Mouse (Mus musculus) cerebral cortex, adult 2 months (tissue): ENCODE measurements around the gene Endou.

Experiments
- WGBS: fragments of 180-500 bp; shearing (Covaris S2); methylation state at CpG from one replicate; pipeline ENCODE4 v1.1.7; 2018; 5-methylcytosine and 5-hydroxymethylcytosine counted together

Gene Endou

DNA sequence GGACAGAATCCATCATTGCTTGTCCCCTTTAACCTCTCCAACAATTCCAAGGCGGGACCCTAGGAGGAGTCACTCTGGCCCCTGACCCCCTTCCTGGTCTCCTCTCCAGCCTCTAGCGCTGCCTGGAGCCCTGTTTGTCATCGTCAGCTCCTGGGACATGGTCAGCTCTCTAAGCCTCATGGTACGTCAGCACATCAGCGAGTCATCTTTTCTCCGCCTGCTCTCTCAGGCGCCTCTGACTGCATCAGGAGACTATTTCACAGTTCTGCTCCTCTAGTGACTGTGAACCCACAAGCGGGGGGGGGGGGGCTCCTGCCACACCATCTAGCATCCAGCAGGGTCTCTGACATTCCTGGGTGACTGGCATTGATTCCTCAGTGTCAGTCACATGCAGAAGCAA, 24.2 kb upstream of the Endou start:
- WGBS = 54% methylated on average over 8 of the region's 8 CpGs

DNA sequence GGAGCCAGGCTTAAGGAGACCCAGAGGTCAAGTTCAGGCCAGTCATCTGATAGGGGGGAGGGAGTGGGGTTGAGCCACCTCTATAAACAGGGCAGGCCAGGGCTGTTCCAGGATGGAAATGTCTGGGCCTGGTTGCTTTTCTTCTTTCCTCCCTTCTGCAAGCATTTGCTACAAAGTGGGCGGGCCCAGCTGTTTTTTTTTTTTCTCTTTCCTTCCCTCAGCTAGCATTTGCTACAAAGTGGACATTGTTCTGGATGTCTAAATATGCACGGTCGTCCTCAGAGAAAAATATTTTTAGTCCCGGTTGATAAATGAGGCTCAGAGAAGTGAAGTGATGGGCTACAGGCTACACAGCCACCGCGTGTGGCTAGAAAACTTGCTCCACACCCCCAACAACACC, 23.3 kb upstream of the Endou start:
- WGBS = 31% methylated on average over 6 of the region's 6 CpGs

DNA sequence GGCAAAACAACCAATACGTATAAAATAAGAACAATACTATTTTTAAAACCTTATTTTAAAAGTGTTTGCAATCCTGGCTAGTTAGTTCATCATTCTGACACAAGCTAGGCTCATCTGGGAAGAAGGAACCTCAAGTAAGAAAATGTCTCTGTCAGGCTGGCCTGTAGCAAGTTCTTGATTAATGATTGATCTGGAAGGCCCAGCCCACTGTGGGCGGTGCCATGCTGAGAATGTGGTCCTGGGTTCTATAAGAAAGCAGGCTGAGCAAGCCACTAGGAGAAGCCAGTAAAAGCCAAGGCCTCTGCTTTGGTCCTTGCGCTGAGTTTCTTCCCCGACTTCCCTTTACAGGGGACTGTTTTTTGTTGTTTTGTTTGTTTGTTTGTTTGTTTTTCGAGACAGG, 21.4 kb upstream of the Endou start:
- 84% methylated on average over 5 of the region's 5 CpGs for whole genome bisulfite sequencing

DNA sequence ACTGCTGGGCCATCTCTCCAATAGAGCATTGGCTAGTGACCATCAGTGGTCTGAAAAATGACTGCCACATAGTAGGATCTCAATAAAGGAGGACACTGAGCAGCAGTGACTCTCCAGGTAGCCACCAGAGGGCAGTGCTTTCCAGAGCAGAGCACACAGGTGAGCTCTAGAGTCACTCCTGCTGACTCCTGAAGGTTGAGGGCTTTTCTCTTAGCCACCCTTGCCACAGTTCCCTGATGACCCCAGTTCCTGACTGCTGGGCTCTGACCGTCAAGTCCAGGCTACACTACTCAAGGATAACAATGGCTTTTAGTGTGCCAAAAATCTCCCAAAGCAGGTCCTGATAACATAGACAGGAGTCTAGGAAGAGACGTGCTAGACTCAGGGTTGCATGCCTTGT, 20.5 kb upstream of the Endou start:
- 83% methylated on average over 2 of the region's 2 CpGs for WGBS

DNA sequence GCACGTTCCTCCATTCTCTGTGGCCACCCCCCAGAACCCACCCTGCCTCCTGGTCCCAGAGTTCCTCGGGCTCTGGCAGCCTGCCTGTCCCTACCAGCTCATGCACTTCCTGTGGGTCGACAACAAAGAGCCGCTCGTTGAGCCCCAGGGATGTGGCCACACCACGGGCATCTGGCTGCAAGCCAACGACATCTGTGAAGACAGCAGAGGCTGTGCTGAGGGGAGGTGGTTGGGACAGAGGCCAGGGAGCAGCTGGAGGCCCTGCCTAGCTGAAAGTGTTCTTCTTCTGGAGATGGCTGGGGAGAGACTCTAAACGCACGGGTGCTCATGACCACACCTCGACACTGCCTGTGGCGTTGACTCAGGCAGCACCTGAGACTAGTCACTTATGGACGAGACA, 19.6 kb upstream of the Endou start:
- 27% methylated on average over 12 of the region's 12 CpGs for WGBS

DNA sequence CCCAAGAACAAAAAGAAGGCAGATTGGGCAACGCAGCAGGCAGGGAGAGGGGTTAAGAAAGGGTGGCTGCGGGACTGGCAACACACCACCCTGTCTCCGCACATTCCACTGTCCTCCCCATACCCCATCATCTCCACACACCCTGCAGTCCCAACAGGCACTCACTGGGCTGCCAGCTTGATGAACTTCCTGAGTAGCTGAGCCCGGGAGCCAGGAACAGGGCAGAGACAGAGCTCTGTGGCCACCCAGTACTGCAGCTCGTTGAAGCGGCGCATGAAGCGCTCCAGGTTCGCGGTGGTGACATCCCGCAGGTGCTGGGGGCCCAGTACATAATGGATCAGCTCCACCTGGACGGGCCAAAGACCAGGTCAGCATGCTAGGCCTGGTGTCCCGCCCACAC, 18.7 kb upstream of the Endou start:
- WGBS = 87% methylated on average over 13 of the region's 13 CpGs

DNA sequence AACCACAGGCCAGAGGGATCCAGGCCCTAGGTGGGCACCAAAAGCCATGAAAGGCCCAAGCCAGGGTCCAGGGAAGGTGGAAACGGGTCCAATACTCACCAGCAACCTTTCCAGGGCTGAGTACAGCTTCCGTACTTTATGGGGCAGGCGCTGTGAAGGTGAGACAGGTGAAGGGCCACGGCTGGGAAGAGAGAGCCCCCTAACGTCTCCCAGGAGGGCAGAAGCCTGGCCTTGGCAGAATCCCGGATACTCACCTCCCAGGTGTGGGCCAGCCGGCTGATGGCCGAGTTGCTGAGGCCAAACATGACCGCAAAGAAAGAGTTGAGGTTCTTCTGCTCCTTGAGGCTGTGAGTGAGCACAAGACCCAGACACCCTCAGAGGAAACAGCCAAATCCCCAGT, 18.3 kb upstream of the Endou start:
- 95% methylated on average over 9 of the region's 9 CpGs for WGBS

DNA sequence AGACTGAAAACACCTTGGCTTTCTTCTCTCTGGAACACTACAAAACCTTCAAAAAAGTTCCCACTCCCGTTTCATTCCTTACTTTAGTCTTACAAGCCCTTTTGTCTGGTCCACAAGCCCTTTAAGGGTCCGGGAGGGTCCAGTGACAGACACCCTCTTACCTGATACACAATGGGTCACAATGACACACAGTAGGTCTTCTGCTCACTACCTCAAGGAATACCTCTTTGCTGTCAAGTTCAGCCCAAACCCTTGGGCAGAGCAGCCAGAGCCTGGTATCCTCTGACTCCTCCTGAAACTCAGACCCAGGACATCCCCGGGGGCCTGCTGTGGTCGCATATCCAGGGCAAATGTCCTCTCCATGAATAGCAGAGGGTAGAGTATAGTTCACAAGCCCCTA, 17.8 kb upstream of the Endou start:
- WGBS = 97% methylated on average over 4 of the region's 4 CpGs

DNA sequence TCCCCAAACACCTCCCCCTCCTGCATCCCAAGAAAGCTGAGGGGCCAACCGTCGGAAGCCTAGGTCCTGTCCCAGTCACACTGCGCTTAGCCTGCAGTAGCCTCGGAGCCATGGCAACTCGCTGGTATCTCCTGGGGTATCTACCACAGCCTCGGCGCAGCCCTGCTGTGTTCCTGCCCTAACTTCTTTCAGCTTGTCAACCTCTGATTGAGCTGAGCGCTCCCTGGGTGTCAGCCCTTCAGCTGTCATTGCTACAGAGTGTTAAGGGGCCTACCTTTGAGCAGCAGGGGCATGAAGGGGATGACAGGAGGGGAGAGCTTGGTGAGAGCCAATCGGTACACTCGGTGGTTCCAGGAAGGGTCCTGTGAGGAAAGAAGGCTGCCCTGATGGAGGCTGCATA, 17.2 kb upstream of the Endou start:
- WGBS = 86% methylated on average over 10 of the region's 10 CpGs

DNA sequence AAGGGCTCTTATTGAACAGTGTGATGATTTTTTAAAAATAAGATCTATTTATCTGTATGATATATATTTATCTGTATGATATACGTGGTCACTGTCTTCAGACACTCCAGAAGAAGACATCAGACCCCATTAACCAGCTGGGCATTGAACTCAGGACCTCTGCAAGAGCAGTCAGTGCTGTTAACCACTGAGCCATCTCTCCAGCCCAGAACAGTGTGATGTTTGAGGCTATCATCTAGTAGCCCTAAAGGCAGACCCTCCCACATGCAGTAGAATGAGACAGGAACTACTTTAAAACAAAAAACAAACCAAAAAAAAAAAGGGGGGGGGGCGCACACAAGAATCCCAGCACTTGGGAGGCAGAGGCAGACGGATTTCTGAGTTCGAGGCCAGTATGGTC, 16.3 kb upstream of the Endou start:
- whole genome bisulfite sequencing = 92% methylated on average over 4 of the region's 4 CpGs

DNA sequence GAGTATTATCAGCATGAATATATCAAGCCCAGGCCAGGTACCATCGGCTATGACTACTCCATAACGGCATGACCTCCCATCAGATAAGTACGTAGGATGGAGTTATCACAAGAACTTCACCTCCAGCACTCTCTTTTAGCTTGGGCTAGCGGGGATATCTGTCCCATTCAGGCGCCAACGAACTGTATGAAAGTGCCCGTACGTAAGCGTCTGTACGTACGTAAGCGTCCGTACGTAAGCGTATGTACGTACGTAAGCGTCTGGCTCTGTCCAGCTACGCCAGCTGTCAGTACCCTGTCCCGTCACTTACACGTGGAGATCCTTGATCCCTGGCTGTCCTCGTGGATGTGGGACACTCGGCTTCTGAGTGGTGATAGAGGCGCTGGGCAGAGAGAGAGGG, 15.6 kb upstream of the Endou start:
- 96% methylated on average over 24 of the region's 24 CpGs for WGBS

DNA sequence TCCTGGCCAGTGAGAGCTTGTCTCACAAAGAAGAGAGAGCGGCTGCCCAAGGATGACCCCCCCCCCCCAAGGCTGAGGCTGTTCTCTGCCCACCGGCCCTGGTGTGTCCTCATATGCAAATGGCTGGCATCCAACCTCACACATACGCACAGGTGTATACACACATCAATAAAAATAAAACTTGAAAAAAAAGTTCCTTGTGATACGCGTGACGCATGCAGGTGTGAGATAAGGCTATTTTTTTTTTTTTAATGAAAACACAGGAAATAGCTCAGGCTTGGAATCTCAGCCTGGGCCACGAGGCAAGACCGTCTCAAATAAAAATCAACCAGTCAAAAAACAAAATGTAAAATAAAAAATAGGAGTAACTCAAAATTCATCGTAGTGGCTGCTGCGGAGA, 15.1 kb upstream of the Endou start:
- WGBS = 79% methylated on average over 10 of the region's 10 CpGs

DNA sequence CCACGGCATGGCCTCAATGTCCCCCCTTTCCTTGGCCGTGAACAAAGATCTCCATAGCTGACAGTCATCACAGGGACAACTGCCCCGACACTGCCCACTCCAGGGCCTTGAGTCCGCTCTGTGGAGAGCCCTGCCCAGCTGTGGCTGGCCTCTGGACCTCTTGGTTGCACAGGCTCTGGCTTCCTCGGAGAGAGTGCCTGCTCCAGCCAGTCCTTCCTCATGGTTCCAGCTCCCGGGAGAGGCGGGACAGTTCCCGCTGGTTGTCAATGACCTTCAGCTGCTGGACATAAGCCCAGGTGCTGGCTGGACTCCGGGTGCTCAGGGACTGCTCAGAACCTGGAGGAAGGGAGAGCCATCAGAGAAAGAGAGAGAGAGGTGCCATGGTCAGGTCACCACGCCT, 14.2 kb upstream of the Endou start:
- 60% methylated on average over 10 of the region's 10 CpGs for WGBS

DNA sequence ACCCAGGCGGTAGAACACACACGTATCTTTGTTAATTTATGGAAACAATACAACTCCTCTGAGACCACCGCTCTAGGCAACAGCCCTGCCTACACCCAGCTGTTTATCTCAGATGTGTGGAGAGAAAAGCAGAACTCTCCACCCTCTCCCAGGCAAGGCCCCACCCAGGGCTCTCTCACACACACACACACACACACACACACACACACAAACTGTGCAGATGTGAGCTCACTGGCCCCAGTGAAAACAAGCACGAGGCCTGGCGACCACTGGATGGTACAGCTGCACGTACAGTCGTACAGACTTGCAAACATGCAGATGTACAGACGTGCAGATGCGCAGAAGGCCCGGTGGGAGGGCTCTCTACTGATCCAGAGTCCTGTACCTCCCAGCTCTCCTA, 13.8 kb upstream of the Endou start:
- WGBS = 70% methylated on average over 10 of the region's 10 CpGs

DNA sequence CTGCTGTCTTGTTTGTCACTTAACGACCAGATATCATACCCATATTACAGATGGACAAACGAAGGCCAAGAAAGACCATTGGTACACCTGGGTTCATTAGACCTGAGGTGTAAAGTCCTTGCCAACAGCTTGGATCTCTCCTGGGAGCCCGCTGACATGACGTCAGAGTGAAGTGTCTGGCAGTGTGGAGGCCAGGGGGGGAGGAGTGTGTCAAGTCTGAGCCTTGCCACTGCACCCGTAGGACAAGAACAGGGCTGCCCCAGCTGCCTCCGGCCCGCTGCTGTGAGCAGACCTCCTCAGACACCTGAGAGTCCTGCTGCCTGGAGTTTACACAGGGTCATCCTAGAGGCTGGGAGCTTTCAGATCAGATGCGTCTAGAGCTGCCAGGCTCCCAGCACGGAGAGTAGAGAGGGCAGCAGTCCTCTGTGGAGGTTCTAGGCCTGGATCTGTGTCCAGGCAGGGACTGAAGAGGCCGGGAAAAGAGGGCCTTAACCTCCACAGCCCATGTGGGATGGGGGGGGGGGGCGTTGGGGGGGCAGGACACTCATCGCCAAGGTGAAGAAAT, 12.9 kb upstream of the Endou start:
- 86% methylated on average over 11 of the region's 12 CpGs for WGBS

DNA sequence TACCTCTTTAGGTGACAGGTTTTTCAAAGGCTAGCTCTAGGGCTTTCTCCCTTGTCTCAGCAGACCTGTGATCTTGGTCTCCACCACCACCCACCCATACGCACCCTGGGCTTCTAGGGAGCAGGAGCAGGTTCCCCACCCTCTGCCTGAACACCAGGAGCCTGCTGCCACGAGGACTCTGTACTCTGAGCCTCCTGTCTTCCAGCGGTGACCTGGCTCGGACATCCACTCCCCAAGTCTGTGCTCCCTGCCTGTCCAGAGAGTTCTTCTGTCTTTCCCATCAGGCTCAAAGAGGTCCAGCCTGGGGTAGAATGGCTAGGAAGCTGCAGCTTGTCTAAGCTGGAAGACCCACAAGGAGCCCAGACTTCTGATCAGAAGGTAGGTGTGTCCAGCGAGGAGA, 12.1 kb upstream of the Endou start:
- WGBS = 91% methylated on average over 5 of the region's 5 CpGs

DNA sequence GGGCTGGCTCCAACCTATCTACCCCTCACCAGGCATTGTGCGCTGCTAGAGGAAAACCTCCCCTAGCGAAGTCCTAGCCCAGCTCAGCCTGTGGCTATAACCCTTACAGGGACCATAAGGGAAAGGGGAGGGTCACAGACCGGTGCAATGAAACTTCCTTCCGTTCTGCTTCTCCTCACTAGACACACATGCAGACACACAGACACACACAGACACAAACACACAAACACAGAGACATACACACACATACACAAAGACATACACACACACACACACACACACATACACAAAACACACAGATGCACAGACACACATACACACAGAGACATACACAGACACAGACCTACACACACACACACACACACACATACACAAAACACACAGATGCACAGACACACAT, 11.5 kb upstream of the Endou start:
- 76% methylated on average over 4 of the region's 4 CpGs for WGBS

DNA sequence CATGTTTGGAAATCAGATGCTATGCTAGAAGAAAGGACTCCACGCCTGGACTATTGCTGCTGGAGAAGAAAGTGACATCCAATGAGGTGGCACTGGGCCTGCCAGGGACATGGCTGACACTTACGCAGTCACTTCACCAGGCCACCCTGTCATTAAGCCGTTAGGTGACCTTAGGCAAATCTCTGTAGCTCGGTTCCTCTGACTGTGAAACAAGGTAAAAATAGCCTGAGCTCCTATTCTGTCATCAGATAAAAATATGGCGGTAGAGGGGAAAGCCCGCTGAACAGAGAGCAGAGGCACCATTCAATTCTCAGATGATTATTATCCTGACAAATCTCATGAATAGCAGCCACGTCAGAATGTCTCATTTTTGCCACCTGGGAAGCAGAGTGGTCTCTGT, 10.9 kb upstream of the Endou start:
- 62% methylated on average over 7 of the region's 7 CpGs for WGBS

DNA sequence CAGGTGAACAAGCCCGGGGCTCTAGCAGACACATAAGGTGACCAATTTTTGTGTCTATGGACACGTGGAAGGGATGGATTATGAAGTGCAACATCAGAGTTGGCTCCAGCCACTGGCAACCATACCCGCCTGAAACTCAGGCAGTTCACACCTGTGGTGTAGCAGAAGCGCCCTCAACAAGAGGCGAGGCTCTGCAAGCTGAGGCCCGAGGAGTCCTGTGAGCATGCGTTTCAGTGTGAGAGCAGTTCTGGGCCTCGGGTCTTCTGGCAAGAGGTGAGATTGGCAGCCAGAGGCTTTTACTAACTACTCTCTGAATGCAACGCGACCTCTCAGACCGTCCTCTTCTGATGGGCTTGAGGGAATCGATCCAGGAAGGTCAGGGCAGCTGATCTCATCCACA, 10.5 kb upstream of the Endou start:
- 80% methylated on average over 12 of the region's 12 CpGs for whole genome bisulfite sequencing

DNA sequence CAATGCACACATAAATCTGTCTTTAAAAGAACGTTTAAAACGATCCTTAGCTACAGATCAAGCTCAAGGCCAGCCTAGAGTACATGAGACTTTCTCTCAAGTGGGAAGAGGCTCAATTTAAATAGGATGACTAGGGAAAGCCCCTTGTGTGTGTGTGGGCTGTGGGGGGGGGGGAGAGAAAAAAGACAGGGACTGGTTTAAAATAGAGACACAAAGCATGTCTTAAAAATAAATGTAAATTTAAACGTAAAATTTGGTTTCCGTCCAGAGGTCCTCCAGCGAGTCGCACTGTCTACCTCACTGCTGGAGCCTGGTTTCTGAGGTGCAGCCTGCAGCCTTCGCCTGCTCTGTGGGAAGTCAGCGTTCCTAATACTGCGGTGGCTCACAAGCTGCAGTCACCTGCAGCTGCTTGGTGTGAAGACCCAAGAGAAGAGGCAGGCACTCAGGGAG, 9.2 kb upstream of the Endou start:
- 73% methylated on average over 9 of the region's 9 CpGs for WGBS

DNA sequence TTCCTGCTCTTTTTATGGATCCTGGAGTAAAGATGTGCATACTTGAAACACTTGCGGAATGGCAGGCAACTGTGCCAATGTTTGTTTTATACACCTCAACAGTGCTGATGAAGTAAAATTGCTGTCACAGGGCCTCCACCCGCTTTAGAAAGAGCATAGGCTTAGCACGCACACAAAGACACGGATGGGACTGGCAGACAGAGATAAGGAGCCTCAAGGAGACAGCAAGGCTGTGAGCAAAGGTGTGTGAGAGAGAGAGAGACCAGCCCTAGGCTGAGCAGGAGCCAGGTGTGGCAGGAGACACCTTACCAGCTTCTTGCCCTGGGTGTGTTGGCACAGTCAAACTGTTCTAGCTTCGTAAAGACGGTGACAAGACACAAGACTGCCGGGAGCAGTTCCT, 7.8 kb upstream of the Endou start:
- 94% methylated on average over 7 of the region's 7 CpGs for WGBS

DNA sequence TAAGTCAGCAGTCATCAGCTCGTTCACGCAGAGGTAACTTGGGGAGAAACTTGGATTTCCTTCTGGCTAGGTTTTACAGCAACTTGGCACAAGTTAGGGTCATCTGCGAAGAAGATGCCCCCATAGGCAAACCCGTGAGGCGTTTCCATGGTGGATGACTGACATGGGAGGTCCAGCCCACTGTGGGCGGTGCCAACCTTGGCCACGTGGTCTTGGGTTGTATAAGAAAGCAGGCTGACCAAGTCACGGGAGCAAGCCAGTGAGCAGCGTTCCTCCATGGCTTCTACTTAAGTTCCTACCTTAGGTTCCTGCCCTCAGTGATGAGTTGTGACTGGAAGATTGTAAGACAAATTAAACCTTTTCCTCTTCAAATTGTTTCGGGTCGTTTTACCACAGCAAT, 849 bp upstream of the Endou start:
- 92% methylated on average over 11 of the region's 11 CpGs for WGBS

DNA sequence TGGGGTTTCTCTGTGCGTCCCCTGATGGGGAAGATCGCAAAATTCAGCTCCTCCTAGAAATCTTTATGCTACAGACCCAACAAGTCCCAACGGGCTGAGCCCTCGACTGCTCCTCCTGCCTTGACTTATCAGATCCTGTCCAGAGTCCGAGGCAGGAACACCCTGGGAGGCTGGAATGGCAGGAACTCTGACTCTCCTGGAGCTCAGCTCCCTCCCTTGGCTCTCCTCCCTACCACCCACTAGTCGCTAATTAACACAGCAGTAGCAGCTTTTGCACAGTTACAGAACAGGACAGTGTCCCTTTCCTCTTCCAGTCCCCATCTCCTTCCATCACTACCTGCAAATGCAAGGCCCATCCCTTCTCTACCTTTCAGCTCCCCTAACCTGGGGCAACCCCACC, 774 bp downstream of the Endou start:
- WGBS = 76% methylated on average over 6 of the region's 6 CpGs

DNA sequence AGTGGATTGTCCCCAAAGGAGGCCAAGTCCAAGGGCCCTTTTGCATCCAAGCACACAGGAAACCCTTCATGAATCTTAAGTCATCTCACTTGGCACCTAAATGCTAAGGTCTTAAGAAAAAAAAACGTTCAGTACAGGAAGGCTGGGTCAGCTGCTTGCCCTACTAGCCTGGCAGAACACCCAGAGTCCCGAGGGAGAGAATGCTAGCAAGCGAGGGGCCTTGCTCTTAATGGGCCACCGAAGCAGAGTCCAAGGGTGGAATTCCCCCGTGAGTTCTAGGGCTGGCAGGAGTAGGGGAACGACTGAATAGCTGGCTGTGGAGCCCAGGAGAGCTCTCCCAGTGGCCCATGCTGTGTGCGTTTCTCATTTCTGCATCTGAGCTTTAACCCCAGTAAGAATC, 2.3 kb downstream of the Endou start:
- 61% methylated on average over 7 of the region's 7 CpGs for WGBS

DNA sequence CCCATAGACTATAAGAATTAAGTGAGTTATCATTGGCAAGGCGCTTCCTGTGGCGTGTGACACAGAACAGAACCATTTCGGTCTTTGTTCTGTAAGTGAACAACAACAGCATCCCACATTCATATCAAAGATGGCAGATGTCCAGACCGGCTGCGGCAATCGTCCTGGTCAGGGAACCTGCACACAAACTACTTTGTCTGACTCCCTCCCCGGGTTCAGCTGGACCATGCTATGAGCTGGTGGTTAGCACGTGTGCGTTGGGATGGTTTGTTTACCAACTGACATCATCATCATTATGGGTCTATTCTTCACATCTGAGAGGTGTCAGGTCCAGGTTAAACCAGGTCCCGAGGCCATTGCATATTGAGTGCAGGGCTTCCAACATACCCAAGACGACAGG, 2.7 kb downstream of the Endou start:
- 78% methylated on average over 11 of the region's 11 CpGs for WGBS
